Mouse (Mus musculus) lung, postnatal 0 days (tissue): ENCODE measurements at regions not wholly inside any gene's neighbourhood (a gene's known extent, or its start where the extent isn't known, plus 50 kb on each side); places are given as distances from the start of the nearest gene placed in this dataset.

Experiments used
- ATAC-seq: fragments of 200-750 bp; cut with Nextera tagmentation; 2 replicates; pipeline ENCODE4 v1.8.0; 2017; ENCODE audit warnings: moderate library complexity
- DNase-seq: peaks from one replicate; pipeline ENCODE4 v3.0.0-alpha.2; 2016; ENCODE audit warnings: low spot score
- H3K27ac ChIP-seq: fragments of 300-500 bp; sonication (generic); 2 replicates; pipeline ENCODE4 v1.5.1; 2014; ENCODE audit warnings: antibody characterized with exemption, mild to moderate bottlenecking, low read length, mixed read lengths
- H3K27me3 ChIP-seq: fragments of 300-500 bp; sonication (generic); replicated peaks from 2 replicates; pipeline ENCODE4 v1.6.1; 2014; ENCODE audit warnings: low read length, mixed read lengths; ENCODE audit not compliant: insufficient read depth
- H3K36me3 ChIP-seq: fragments of 300-500 bp; sonication (generic); 2 replicates; pipeline ENCODE4 v1.6.1; 2014; ENCODE audit warnings: low read length, mixed read lengths; ENCODE audit not compliant: insufficient read depth
- H3K4me1 ChIP-seq: fragments of 300-500 bp; sonication (generic); 2 replicates; pipeline ENCODE4 v1.6.1; 2014; ENCODE audit warnings: antibody characterized with exemption, low read depth, low read length, mixed read lengths; ENCODE audit not compliant: insufficient read depth
- H3K4me2 ChIP-seq: fragments of 300-500 bp; sonication (generic); replicated peaks from 2 replicates; pipeline ENCODE4 v1.6.1; 2014; ENCODE audit warnings: low read depth, mild to moderate bottlenecking, low read length, moderate library complexity, mixed read lengths
- H3K4me3 ChIP-seq: fragments of 300-500 bp; sonication (generic); 2 replicates; pipeline ENCODE4 v1.5.1; 2014; ENCODE audit warnings: low read depth, low read length
- H3K9ac ChIP-seq: fragments of 300-500 bp; sonication (generic); replicated peaks from 2 replicates; pipeline ENCODE4 v1.6.1; 2014; ENCODE audit warnings: low read depth, mild to moderate bottlenecking
- H3K9me3 ChIP-seq: fragments of 300-500 bp; sonication (generic); 2 replicates; pipeline ENCODE4 v1.6.1; 2016; ENCODE audit warnings: low read length, mixed read lengths
- CTCF ChIP-seq: IDR thresholded peaks from 2 replicates; pipeline ENCODE4 v1.5.1; 2016; ENCODE audit warnings: antibody characterized with exemption, mild to moderate bottlenecking
- EP300 ChIP-seq: IDR thresholded peaks from 2 replicates; pipeline ENCODE4 v1.6.1; 2016; ENCODE audit warnings: antibody characterized with exemption, mild to moderate bottlenecking, control low read depth
- WGBS: fragments of 180-500 bp; shearing (Covaris S2); extraction: QIAGEN DNeasy Blood & Tissue Kit; methylation state at CpG from one replicate; pipeline ENCODE4 v1.1.7; 2014; 5-methylcytosine and 5-hydroxymethylcytosine counted together

- Histone ChIP-seq H3K4me2 (no peak overlapping the region), H3K4me3 (no peak overlapping the region), H3K4me1 (no peaks in the 10 kb centered on the region), H3K27me3 (no peaks in the 10 kb centered on the region), H3K27ac (no peak overlapping the region), H3K36me3 (no peaks in the 10 kb centered on the region), H3K9ac (no peak overlapping the region), H3K9me3 (no peaks in the 10 kb centered on the region)
- DNase-seq (no peak), ATAC-seq (no peak)
- WGBS, result 53% methylated on average over 10 of the region's 10 CpGs
- TF ChIP-seq EP300, result no peak
- TF ChIP-seq CTCF, result no peak
Measured at GRCm38 (mm10) chr4:142492926-142493492, 253.8 kb upstream of the Kazn start.

DNA sequence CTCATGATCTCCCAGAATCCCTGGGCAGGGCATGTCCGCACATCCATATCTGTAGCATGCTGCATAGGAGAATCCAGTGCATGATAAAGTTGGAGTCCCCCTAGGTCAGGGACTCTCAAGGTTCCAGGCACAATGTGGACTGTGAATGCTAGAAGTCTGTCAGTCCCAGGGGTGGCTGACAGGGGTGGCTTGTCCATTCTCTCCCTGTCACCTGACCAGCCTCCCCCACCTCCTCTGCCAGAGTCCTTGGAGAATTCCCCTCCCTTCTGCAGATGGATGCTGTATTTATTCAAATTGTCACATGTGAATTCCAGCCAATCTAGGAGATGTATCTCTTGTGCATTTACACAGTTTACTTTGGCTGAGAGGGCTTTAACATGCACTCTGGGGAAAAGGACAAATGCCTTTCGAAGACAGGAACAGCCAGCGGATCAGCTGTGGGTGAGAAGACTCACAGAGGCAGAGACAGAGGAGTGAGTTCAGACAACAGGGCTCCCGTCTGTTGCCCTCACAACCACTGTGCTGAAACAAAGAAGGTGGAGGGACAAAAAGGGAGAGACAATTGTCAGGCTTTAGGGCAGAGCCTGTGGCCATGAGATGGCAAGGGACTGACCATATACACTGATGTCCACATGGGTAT is 246.7 kb upstream of the Kazn start:
- H3K4me2 ChIP-seq, result no peak overlapping the region
- H3K9me3 ChIP-seq, result no peaks in the 10 kb centered on the region
- no peak for ATAC-seq
- DNase-seq, result no peak
- H3K4me3 ChIP-seq, result no peak overlapping the region
- H3K4me1 ChIP-seq, result no peaks in the 10 kb centered on the region
- H3K9ac ChIP-seq, result no peak overlapping the region
- TF ChIP-seq EP300 (no peak), CTCF (no peak)
- no peaks in the 10 kb centered on the region for H3K27me3 ChIP-seq
- no peak overlapping the region for H3K27ac ChIP-seq
- WGBS, result 53% methylated on average over 4 of the region's 4 CpGs
- no peaks in the 10 kb centered on the region for H3K36me3 ChIP-seq

DNA sequence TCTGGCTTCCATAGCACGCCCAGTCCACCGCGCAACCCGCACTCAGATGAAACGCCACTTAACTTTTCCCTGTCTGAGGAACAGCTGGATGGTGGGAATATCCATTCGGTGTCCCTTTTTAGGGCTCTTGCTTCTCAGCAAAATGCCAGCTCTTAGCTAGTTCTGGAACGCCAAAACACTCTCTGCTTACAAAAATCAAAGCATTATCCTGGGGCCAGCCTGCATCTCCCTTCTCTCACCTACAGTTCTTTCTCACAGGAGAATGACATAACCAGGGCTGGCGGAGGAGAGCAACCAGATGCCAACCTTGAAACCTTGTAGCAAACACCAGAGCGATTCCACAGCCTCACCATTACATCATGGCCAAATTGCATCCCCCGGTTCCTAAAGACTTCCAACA is 236.4 kb upstream of the Kazn start:
- H3K4me1 ChIP-seq, result no peaks in the 10 kb centered on the region
- H3K4me3 ChIP-seq, result no peak overlapping the region
- H3K36me3 ChIP-seq, result no peaks in the 10 kb centered on the region
- ATAC-seq (no peak), DNase-seq (no peak)
- H3K4me2 ChIP-seq, result no peak overlapping the region
- H3K27ac ChIP-seq, result no peak overlapping the region
- 83% methylated on average over 10 of the region's 10 CpGs for WGBS
- H3K9me3 ChIP-seq, result no peaks in the 10 kb centered on the region
- TF ChIP-seq EP300, result no peak
- no peak overlapping the region for H3K9ac ChIP-seq
- H3K27me3 ChIP-seq, result no peaks in the 10 kb centered on the region; the same call in 1 of the 2 replicates

DNA sequence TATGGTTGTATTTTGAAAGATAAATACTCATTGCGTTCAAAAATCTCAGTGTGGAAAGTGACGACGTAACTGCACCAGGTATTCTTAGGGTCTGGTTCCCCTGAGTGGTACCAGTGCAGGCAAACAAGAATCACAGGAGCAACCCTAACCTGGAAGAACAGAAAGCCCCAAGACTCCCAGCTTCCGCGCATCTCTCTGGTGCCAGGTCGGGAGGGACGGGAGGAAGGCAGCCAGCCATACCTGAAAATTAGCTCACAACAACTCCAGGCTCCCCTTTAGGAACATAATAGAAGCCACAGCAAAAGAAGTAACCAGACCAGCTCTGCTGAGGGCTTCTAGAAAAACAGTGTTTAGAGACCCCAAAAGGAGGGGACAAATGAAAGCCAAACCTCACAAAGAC is 235.4 kb upstream of the Kazn start:
- TF ChIP-seq EP300 (no peak), CTCF (no peak)
- no peak overlapping the region for H3K4me3 ChIP-seq
- no peak for DNase-seq
- no peaks in the 10 kb centered on the region for H3K4me1 ChIP-seq
- no peaks in the 10 kb centered on the region; the same call in 1 of the 2 replicates for H3K27me3 ChIP-seq
- H3K9ac ChIP-seq, result no peak overlapping the region
- H3K36me3 ChIP-seq, result no peaks in the 10 kb centered on the region
- no peak overlapping the region for H3K27ac ChIP-seq
- 83% methylated on average over 7 of the region's 7 CpGs for WGBS
- no peak overlapping the region for H3K4me2 ChIP-seq
- no peak for ATAC-seq
- H3K9me3 ChIP-seq, result no peaks in the 10 kb centered on the region

DNA sequence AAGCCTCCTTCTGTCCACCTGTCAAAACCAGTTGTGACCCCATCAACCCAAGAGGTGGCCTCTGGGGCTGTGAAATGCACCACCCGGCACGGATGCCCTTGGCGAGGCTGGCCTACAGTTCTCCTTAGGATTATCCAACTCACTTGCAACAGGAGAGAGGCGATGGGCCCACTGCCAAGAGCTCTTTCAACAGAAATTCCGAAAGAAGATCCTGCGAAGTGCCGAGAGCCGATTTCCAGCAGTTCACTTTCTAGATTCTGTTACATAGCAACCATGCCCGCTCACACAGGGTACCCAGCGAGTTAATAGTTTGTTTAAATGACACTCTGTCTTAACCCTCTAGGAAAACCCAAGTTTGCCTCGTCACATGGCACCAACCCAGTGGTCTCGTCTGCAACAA is 234.8 kb upstream of the Kazn start:
- H3K4me2 ChIP-seq, result no peak overlapping the region
- H3K4me3 ChIP-seq, result no peak overlapping the region
- no peak for TF ChIP-seq EP300
- TF ChIP-seq CTCF, result no peak
- ATAC-seq, result no peak
- peak; percentile 64 for DNase-seq
- H3K4me1 ChIP-seq, result no peaks in the 10 kb centered on the region
- 24% methylated on average over 12 of the region's 12 CpGs for WGBS
- no peak overlapping the region for H3K27ac ChIP-seq
- H3K36me3 ChIP-seq, result no peaks in the 10 kb centered on the region
- no peak overlapping the region for H3K9ac ChIP-seq
- H3K9me3 ChIP-seq, result no peaks in the 10 kb centered on the region
- H3K27me3 ChIP-seq, result no peaks in the 10 kb centered on the region; the same call in 1 of the 2 replicates

DNA sequence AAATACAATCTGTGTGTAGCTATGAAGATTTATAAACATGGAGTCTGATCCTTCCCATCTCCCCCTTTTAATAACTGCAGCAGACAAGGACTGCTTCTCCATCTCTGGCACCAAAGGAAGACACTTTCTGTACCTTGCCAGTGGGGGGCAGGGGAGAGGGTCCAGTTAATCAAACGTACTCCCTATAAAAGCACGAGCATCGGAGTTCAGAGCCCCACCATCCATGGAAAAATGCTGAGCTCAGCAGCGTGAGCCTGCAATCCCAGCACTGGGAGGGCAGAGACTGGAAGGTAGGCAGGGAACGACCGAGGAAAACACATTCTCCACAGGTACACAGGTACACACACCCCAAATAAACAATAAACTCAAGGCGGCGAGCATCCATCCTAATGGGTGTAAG is 234.1 kb upstream of the Kazn start:
- no peak overlapping the region for H3K4me2 ChIP-seq
- no peaks in the 10 kb centered on the region for H3K9me3 ChIP-seq
- DNase-seq, result no peak
- no peaks in the 10 kb centered on the region for H3K36me3 ChIP-seq
- no peak for TF ChIP-seq EP300
- no peak for TF ChIP-seq CTCF
- no peaks in the 10 kb centered on the region for H3K4me1 ChIP-seq
- ATAC-seq, result no peak
- H3K27me3 ChIP-seq, result no peaks in the 10 kb centered on the region; the same call in 1 of the 2 replicates
- WGBS, result 79% methylated on average over 8 of the region's 8 CpGs
- no peak overlapping the region for H3K9ac ChIP-seq
- H3K4me3 ChIP-seq, result no peak overlapping the region
- H3K27ac ChIP-seq, result no peak overlapping the region

- WGBS, result 85% methylated on average over 3 of the region's 3 CpGs
- H3K9ac ChIP-seq, result no peak overlapping the region
- no peak for ATAC-seq
- H3K4me1 ChIP-seq, result no peaks in the 10 kb centered on the region
- no peaks in the 10 kb centered on the region; the same call in 1 of the 2 replicates for H3K27me3 ChIP-seq
- no peaks in the 10 kb centered on the region for H3K36me3 ChIP-seq
- no peak overlapping the region for H3K4me3 ChIP-seq
- no peak for DNase-seq
- no peak overlapping the region for H3K27ac ChIP-seq
- TF ChIP-seq CTCF, result no peak
- no peak for TF ChIP-seq EP300
- H3K4me2 ChIP-seq, result no peak overlapping the region
- H3K9me3 ChIP-seq, result no peaks in the 10 kb centered on the region
Measured at GRCm38 (mm10) chr4:142472332-142472731, 233.1 kb upstream of the Kazn start.
